Mouse (Mus musculus): ENCODE data around the gene She.
A peak's percentile ranks its signal among the peaks of the same experiment; 100 is the strongest.
"Not testable (repeated sequence)": the region's sequence is repeated elsewhere in the genome, so short reads cannot be mapped to it uniquely, and the experiment has no call there.

She gene

GRCm38 (mm10) chr3:89862182-89862761 lies 31.1 kb downstream of the She start:
- no peak for DNase-seq (ENCODE audit: extremely low spot score, low spot score)

GRCm38 (mm10) chr3:89863276-89863675 lies 32.1 kb downstream of the She start:
- not testable (repeated sequence) for DNase-seq (ENCODE audit: extremely low spot score, low spot score)

- DNase-seq (ENCODE audit: extremely low spot score, low spot score), result no peak
Measured at GRCm38 (mm10) chr3:89863716-89864509, 32.7 kb downstream of the She start.

GRCm38 (mm10) chr3:89865020-89865419 lies 33.9 kb downstream of the She start:
- no peak for DNase-seq (ENCODE audit: extremely low spot score, low spot score)

GRCm38 (mm10) chr3:89865764-89866163 lies 34.6 kb downstream of the She start:
- DNase-seq (ENCODE audit: extremely low spot score, low spot score), result no peak

GRCm38 (mm10) chr3:89867651-89868050 lies 36.5 kb downstream of the She start:
- DNase-seq (ENCODE audit: extremely low spot score, low spot score), result no peak

- peak; percentile 20 for DNase-seq (ENCODE audit: extremely low spot score, low spot score)
Measured at GRCm38 (mm10) chr3:89868357-89868756, 37.2 kb downstream of the She start.

GRCm38 (mm10) chr3:89868956-89869355 lies 37.8 kb downstream of the She start:
- no peak for DNase-seq (ENCODE audit: extremely low spot score, low spot score)

- no peak for DNase-seq (ENCODE audit: extremely low spot score, low spot score)
Measured at GRCm38 (mm10) chr3:89869556-89869955, 38.4 kb downstream of the She start.

- no peak for DNase-seq (ENCODE audit: extremely low spot score, low spot score)
Measured at GRCm38 (mm10) chr3:89870472-89871271, 39.5 kb downstream of the She start.

GRCm38 (mm10) chr3:89871339-89871914 lies 40.3 kb downstream of the She start:
- no peak for DNase-seq (ENCODE audit: extremely low spot score, low spot score)

- DNase-seq (ENCODE audit: extremely low spot score, low spot score), result no peak
Measured at GRCm38 (mm10) chr3:89872209-89872608, 41.0 kb downstream of the She start.

- no peak for DNase-seq (ENCODE audit: extremely low spot score, low spot score)
Measured at GRCm38 (mm10) chr3:89872684-89873083, 41.5 kb downstream of the She start.

- no peak for DNase-seq (ENCODE audit: extremely low spot score, low spot score)
Measured at GRCm38 (mm10) chr3:89874076-89874475, 42.9 kb downstream of the She start.

- DNase-seq (ENCODE audit: extremely low spot score, low spot score), result no peak
Measured at GRCm38 (mm10) chr3:89875021-89875420, 43.9 kb downstream of the She start.

- no peak for DNase-seq (ENCODE audit: extremely low spot score, low spot score)
Measured at GRCm38 (mm10) chr3:89875781-89876180, 44.6 kb downstream of the She start.

GRCm38 (mm10) chr3:89876469-89876868 lies 45.3 kb downstream of the She start:
- DNase-seq (ENCODE audit: extremely low spot score, low spot score), result no peak

- no peak for DNase-seq (ENCODE audit: extremely low spot score, low spot score)
Measured at GRCm38 (mm10) chr3:89877129-89877528, 46.0 kb downstream of the She start.

GRCm38 (mm10) chr3:89878456-89878855 lies 47.3 kb downstream of the She start:
- no peak for DNase-seq (ENCODE audit: extremely low spot score, low spot score)

GRCm38 (mm10) chr3:89879326-89879725 lies 48.2 kb downstream of the She start:
- no peak for DNase-seq (ENCODE audit: extremely low spot score, low spot score)

GRCm38 (mm10) chr3:89880036-89880851 lies 49.1 kb downstream of the She start:
- no peak for DNase-seq (ENCODE audit: extremely low spot score, low spot score)
